Mouse (Mus musculus) embryonic facial prominence, embryonic 11.5 days (tissue): ENCODE results near the gene Pithd1. TPM values are rescaled to one million over a fixed set of nuclear protein-coding genes. Genes with fewer than 3 reads are reported as not detected.

ENCODE experiments used
- ATAC-seq: fragments of 200-750 bp; cut with Nextera tagmentation; replicated peaks from 2 replicates; pipeline ENCODE4 v1.8.0; 2017; ENCODE audit warnings: low read depth; ENCODE audit not compliant: insufficient number of reproducible peaks, low FRiP score, low TSS enrichment
- DNase-seq: peaks from one replicate; pipeline ENCODE4 v3.0.0-alpha.2; 2015; ENCODE audit warnings: low spot score
- H3K27ac ChIP-seq: fragments of 300-500 bp; sonication (generic); replicated peaks from 2 replicates; pipeline ENCODE4 v1.5.1; 2014; ENCODE audit warnings: mild to moderate bottlenecking, low read depth, low read length, control low read depth
- H3K27me3 ChIP-seq: fragments of 300-500 bp; sonication (generic); 2 replicates; pipeline ENCODE4 v1.6.1; 2014; ENCODE audit warnings: mild to moderate bottlenecking, low read length, moderate library complexity, mixed read lengths; ENCODE audit not compliant: control insufficient read depth, insufficient read depth
- H3K36me3 ChIP-seq: fragments of 300-500 bp; sonication (generic); replicated peaks from 2 replicates; pipeline ENCODE4 v1.6.1; 2014; ENCODE audit warnings: low read depth, mild to moderate bottlenecking, low read length, moderate library complexity, mixed read lengths; ENCODE audit not compliant: control insufficient read depth, insufficient read depth
- H3K4me1 ChIP-seq: fragments of 300-500 bp; sonication (generic); 2 replicates; pipeline ENCODE4 v1.6.1; 2014; ENCODE audit warnings: low read length, mixed read lengths; ENCODE audit not compliant: control insufficient read depth, insufficient read depth
- H3K4me2 ChIP-seq: fragments of 300-500 bp; sonication (generic); 2 replicates; pipeline ENCODE4 v1.6.1; 2014; ENCODE audit warnings: low read depth, mild to moderate bottlenecking, control low read depth, low read length, moderate library complexity
- H3K4me3 ChIP-seq: fragments of 300-500 bp; sonication (generic); 2 replicates; pipeline ENCODE4 v1.5.1; 2014; ENCODE audit warnings: low read depth, low read length, control low read depth
- H3K9ac ChIP-seq: fragments of 300-500 bp; sonication (generic); replicated peaks from 2 replicates; pipeline ENCODE4 v1.6.1; 2014; ENCODE audit warnings: mild to moderate bottlenecking, control low read depth, low read length
- H3K9me3 ChIP-seq: fragments of 300-500 bp; sonication (generic); replicated peaks from 2 replicates; pipeline ENCODE4 v1.6.1; 2016; ENCODE audit warnings: mild to moderate bottlenecking, low read length, inconsistent platforms, mixed read lengths; ENCODE audit not compliant: control insufficient read depth
- WGBS: fragments of 180-500 bp; shearing (Covaris S2); extraction: QIAGEN DNeasy Blood & Tissue Kit; methylation state at CpG from one replicate; pipeline ENCODE4 v1.1.7; 2014; 5-methylcytosine and 5-hydroxymethylcytosine counted together
- polyA plus RNA-seq: library from polyadenylated mRNA; unstranded; fragments of >200 nt; fragmentation: Nextera tagmentation; extraction: Ambion mirVana; gene quantifications from 2 replicates; pipeline ENCODE4 v1.2.1, GENCODE M21; 2014

Gene Pithd1
- polyA plus RNA-seq, 1 experiment from 2014 or later: 67.9 TPM

GRCm38 (mm10) chr4:136006821-136007220 lies 19.8 kb upstream of the Pithd1 start:
- Histone ChIP-seq H3K27me3 (no peaks in the 10 kb centered on the region), H3K4me1 (no peaks in the 10 kb centered on the region), H3K9ac (no peak overlapping the region), H3K4me3 (no peak overlapping the region), H3K4me2 (no peak overlapping the region), H3K36me3 (peaks cover 11% of the 10 kb centered on the region), H3K9me3 (no peaks in the 10 kb centered on the region), H3K27ac (no peak overlapping the region)
- DNase-seq: no peak
- 90% methylated on average over 3 of the region's 3 CpGs for WGBS
- no peak for ATAC-seq

- Histone ChIP-seq H3K4me1 (no peaks in the 10 kb centered on the region), H3K9me3 (no peaks in the 10 kb centered on the region), H3K4me3 (no peak overlapping the region), H3K9ac (no peak overlapping the region), H3K36me3 (peaks cover 11% of the 10 kb centered on the region), H3K4me2 (no peak overlapping the region), H3K27ac (no peak overlapping the region), H3K27me3 (no peaks in the 10 kb centered on the region)
- WGBS: 94% methylated on average over 2 of the region's 2 CpGs
- ATAC-seq: no peak
- DNase-seq: no peak
Observed at GRCm38 (mm10) chr4:136004921-136005320, 17.9 kb upstream of the Pithd1 start.

- 92% methylated on average over 5 of the region's 5 CpGs for WGBS
- peaks cover 11% of the 10 kb centered on the region for H3K36me3 ChIP-seq
- no peak overlapping the region for H3K9ac ChIP-seq
- H3K4me3 ChIP-seq: no peak overlapping the region
- ATAC-seq (no peak), DNase-seq (no peak)
- H3K9me3 ChIP-seq: no peaks in the 10 kb centered on the region
- no peak overlapping the region for H3K27ac ChIP-seq
- no peak overlapping the region for H3K4me2 ChIP-seq
- H3K4me1 ChIP-seq: no peaks in the 10 kb centered on the region
- H3K27me3 ChIP-seq: no peaks in the 10 kb centered on the region
Observed at GRCm38 (mm10) chr4:136004107-136004675, 17.1 kb upstream of the Pithd1 start.

GRCm38 (mm10) chr4:135995118-135995517 lies 8.1 kb upstream of the Pithd1 start:
- no peaks in the 10 kb centered on the region for H3K36me3 ChIP-seq
- ATAC-seq (no peak), DNase-seq (no peak)
- H3K9ac ChIP-seq: no peak overlapping the region
- H3K27ac ChIP-seq: no peak overlapping the region
- H3K9me3 ChIP-seq: no peaks in the 10 kb centered on the region
- 85% methylated on average over 4 of the region's 4 CpGs for WGBS
- no peaks in the 10 kb centered on the region for H3K27me3 ChIP-seq
- no peaks in the 10 kb centered on the region for H3K4me1 ChIP-seq
- H3K4me2 ChIP-seq: no peak overlapping the region
- no peak overlapping the region for H3K4me3 ChIP-seq

- Histone ChIP-seq H3K9me3 (no peaks in the 10 kb centered on the region), H3K36me3 (no peaks in the 10 kb centered on the region), H3K4me3 (no peak overlapping the region), H3K27me3 (no peaks in the 10 kb centered on the region), H3K4me1 (no peaks in the 10 kb centered on the region), H3K4me2 (no peak overlapping the region), H3K9ac (no peak overlapping the region), H3K27ac (no peak overlapping the region)
- DNase-seq (no peak), ATAC-seq (no peak)
- 89% methylated on average over 6 of the region's 6 CpGs for WGBS
Observed at GRCm38 (mm10) chr4:135993941-135994340, 6.9 kb upstream of the Pithd1 start.

GRCm38 (mm10) chr4:135987714-135988113 lies 650 bp upstream of the Pithd1 start:
- peak overlapping the region; percentile 95 for H3K4me3 ChIP-seq
- no peaks in the 10 kb centered on the region; the same call in 1 of the 2 replicates for H3K4me1 ChIP-seq
- no peaks in the 10 kb centered on the region for H3K27me3 ChIP-seq
- ATAC-seq: no peak
- WGBS: 68% methylated on average over 9 of the region's 9 CpGs
- H3K9ac ChIP-seq: peak overlapping the region; percentile 95
- no peaks in the 10 kb centered on the region for H3K9me3 ChIP-seq
- peak overlapping the region; percentile 73; the same call in 1 of the 2 replicates for H3K27ac ChIP-seq
- peaks cover 5% of the 10 kb centered on the region for H3K36me3 ChIP-seq
- no peak for DNase-seq
- peak overlapping the region; percentile 84 for H3K4me2 ChIP-seq

- Histone ChIP-seq H3K4me1 (no peaks in the 10 kb centered on the region; the same call in 1 of the 2 replicates), H3K4me3 (peak overlapping the region; percentile 95)
- no peak for DNase-seq
Observed at GRCm38 (mm10) chr4:135986301-135986942, 642 bp downstream of the Pithd1 start.

GRCm38 (mm10) chr4:135985769-135986168 lies 1.3 kb downstream of the Pithd1 start:
- Histone ChIP-seq H3K4me2 (peak overlapping the region; percentile 84), H3K27ac (no peak overlapping the region), H3K4me1 (no peaks in the 10 kb centered on the region; the same call in 1 of the 2 replicates), H3K9ac (no peak overlapping the region; the same call in 1 of the 2 replicates), H3K36me3 (peaks cover 5% of the 10 kb centered on the region), H3K9me3 (no peaks in the 10 kb centered on the region), H3K4me3 (peak overlapping the region; percentile 95), H3K27me3 (no peaks in the 10 kb centered on the region)
- WGBS: 86% methylated on average over 7 of the region's 7 CpGs
- DNase-seq (no peak), ATAC-seq (no peak)

More at GRCm38 (mm10) chr4:135986301-135986942, 642 bp downstream of the Pithd1 start:
- peak; percentile 10; the same call in 1 of the 2 replicates for ATAC-seq
- Histone ChIP-seq H3K4me2 (peak overlapping the region; percentile 84), H3K27ac (peak overlapping the region; percentile 73), H3K27me3 (no peaks in the 10 kb centered on the region), H3K9ac (peak overlapping the region; percentile 95), H3K36me3 (peaks cover 5% of the 10 kb centered on the region), H3K9me3 (no peaks in the 10 kb centered on the region)
- 8% methylated on average over 22 of the region's 23 CpGs for WGBS
